Mouse (Mus musculus) liver, embryonic 15.5 days (tissue): ENCODE data around the gene Zfand3. TPM values are rescaled to one million over a fixed set of nuclear protein-coding genes. Genes with fewer than 3 reads are reported as not detected.

ENCODE experiments used
- ATAC-seq: fragments of 200-750 bp; cut with Nextera tagmentation; 2 replicates; pipeline ENCODE4 v1.8.0; 2017; ENCODE audit warnings: moderate number of reproducible peaks, mild to moderate bottlenecking, moderate library complexity; ENCODE audit not compliant: insufficient read depth
- H3K27ac ChIP-seq: fragments of 300-500 bp; sonication (generic); replicated peaks from 2 replicates; pipeline ENCODE4 v1.5.1; 2015; ENCODE audit warnings: mild to moderate bottlenecking, inconsistent platforms
- H3K27me3 ChIP-seq: fragments of 300-500 bp; sonication (generic); 2 replicates; pipeline ENCODE4 v1.6.1; 2015; ENCODE audit warnings: mild to moderate bottlenecking, inconsistent platforms
- H3K36me3 ChIP-seq: fragments of 300-500 bp; sonication (generic); replicated peaks from 2 replicates; pipeline ENCODE4 v1.6.1; 2015; ENCODE audit warnings: moderate library complexity, mild to moderate bottlenecking, inconsistent platforms
- H3K4me1 ChIP-seq: fragments of 300-500 bp; sonication (generic); replicated peaks from 2 replicates; pipeline ENCODE4 v1.6.1; 2015; ENCODE audit warnings: inconsistent platforms
- H3K4me2 ChIP-seq: fragments of 300-500 bp; sonication (generic); 2 replicates; pipeline ENCODE4 v1.6.1; 2015; ENCODE audit warnings: moderate library complexity, mild to moderate bottlenecking, inconsistent platforms
- H3K4me3 ChIP-seq: fragments of 300-500 bp; sonication (generic); replicated peaks from 2 replicates; pipeline ENCODE4 v1.5.1; 2015; ENCODE audit warnings: mild to moderate bottlenecking, inconsistent platforms
- H3K9ac ChIP-seq: fragments of 300-500 bp; sonication (generic); 2 replicates; pipeline ENCODE4 v1.6.1; 2015; ENCODE audit warnings: moderate library complexity, mild to moderate bottlenecking, inconsistent platforms
- H3K9me3 ChIP-seq: fragments of 300-500 bp; sonication (generic); replicated peaks from 2 replicates; pipeline ENCODE4 v1.6.1; 2016; ENCODE audit warnings: inconsistent platforms
- WGBS: fragments of 180-500 bp; shearing (Covaris S2); methylation state at CpG from one replicate; pipeline ENCODE4 v1.1.7; 2015; ENCODE audit warnings: mixed read lengths; ENCODE audit not compliant: insufficient replicate concordance; 5-methylcytosine and 5-hydroxymethylcytosine counted together
- polyA plus RNA-seq: library from polyadenylated mRNA; unstranded; fragments of >200 nt; fragmentation: Nextera tagmentation; extraction: Ambion mirVana; gene quantifications from 2 replicates; pipeline ENCODE4 v1.2.1, GENCODE M21; 2015

Gene Zfand3
- polyA plus RNA-seq, 1 experiment from 2014 or later: 15.4 TPM

GRCm38 (mm10) chr17:30129220-30129619 lies 124.7 kb downstream of the Zfand3 start:
- Histone ChIP-seq H3K27ac (no peak overlapping the region), H3K27me3 (no peaks in the 10 kb centered on the region), H3K36me3 (no peaks in the 10 kb centered on the region), H3K9me3 (no peaks in the 10 kb centered on the region), H3K4me3 (no peak overlapping the region), H3K9ac (no peak overlapping the region), H3K4me2 (no peak overlapping the region), H3K4me1 (peaks cover 4% of the 10 kb centered on the region)
- 76% methylated on average over 7 of the region's 7 CpGs for WGBS
- no peak for ATAC-seq

GRCm38 (mm10) chr17:30130326-30130725 lies 125.8 kb downstream of the Zfand3 start:
- Histone ChIP-seq H3K4me1 (peaks cover 7% of the 10 kb centered on the region), H3K27me3 (no peaks in the 10 kb centered on the region), H3K9me3 (no peaks in the 10 kb centered on the region), H3K27ac (no peak overlapping the region), H3K9ac (no peak overlapping the region), H3K4me3 (no peak overlapping the region), H3K36me3 (peaks cover under 1% of the 10 kb centered on the region; the same call in 1 of the 2 replicates), H3K4me2 (no peak overlapping the region)
- WGBS: 83% methylated on average over 4 of the region's 4 CpGs
- no peak for ATAC-seq

GRCm38 (mm10) chr17:30133641-30134040 lies 129.1 kb downstream of the Zfand3 start:
- 54% methylated on average over 12 of the region's 12 CpGs for WGBS
- Histone ChIP-seq H3K4me2 (no peak overlapping the region), H3K27me3 (no peaks in the 10 kb centered on the region), H3K27ac (no peak overlapping the region), H3K4me3 (no peak overlapping the region), H3K4me1 (peaks cover 7% of the 10 kb centered on the region), H3K9me3 (no peaks in the 10 kb centered on the region), H3K36me3 (peaks cover 5% of the 10 kb centered on the region), H3K9ac (no peak overlapping the region)
- no peak for ATAC-seq

- ATAC-seq: 0 out of 2 replicates have a peak, but pooled peaks have one; percentile 44
- H3K4me2 ChIP-seq: 0 out of 2 replicates have a peak overlapping the region, but pooled peaks have one; percentile 14
- H3K36me3 ChIP-seq: peaks cover 5% of the 10 kb centered on the region
- no peaks in the 10 kb centered on the region for H3K9me3 ChIP-seq
- H3K4me3 ChIP-seq: no peak overlapping the region
- WGBS: 72% methylated on average over 10 of the region's 10 CpGs
- H3K4me1 ChIP-seq: peaks cover 7% of the 10 kb centered on the region
- no peaks in the 10 kb centered on the region for H3K27me3 ChIP-seq
- H3K9ac ChIP-seq: no peak overlapping the region
- H3K27ac ChIP-seq: peak overlapping the region; percentile 64
Observed at GRCm38 (mm10) chr17:30134955-30135735, 130.6 kb downstream of the Zfand3 start.

GRCm38 (mm10) chr17:30135890-30136289 lies 131.4 kb downstream of the Zfand3 start:
- Histone ChIP-seq H3K4me3 (no peak overlapping the region), H3K4me2 (no peak overlapping the region)

GRCm38 (mm10) chr17:30136684-30137083 lies 132.2 kb downstream of the Zfand3 start:
- 73% methylated on average over 5 of the region's 5 CpGs for WGBS
- Histone ChIP-seq H3K9me3 (no peaks in the 10 kb centered on the region), H3K27ac (0 out of 2 replicates have a peak overlapping the region, but pooled peaks have one; percentile 48), H3K9ac (no peak overlapping the region), H3K36me3 (peaks cover 5% of the 10 kb centered on the region), H3K4me1 (peaks cover 7% of the 10 kb centered on the region), H3K4me2 (no peak overlapping the region), H3K27me3 (no peaks in the 10 kb centered on the region), H3K4me3 (no peak overlapping the region)
- ATAC-seq: peak; percentile 40; the same call in 1 of the 2 replicates

More at GRCm38 (mm10) chr17:30135890-30136289, 131.4 kb downstream of the Zfand3 start:
- Histone ChIP-seq H3K4me1 (peaks cover 7% of the 10 kb centered on the region), H3K36me3 (peaks cover 5% of the 10 kb centered on the region), H3K27ac (0 out of 2 replicates have a peak overlapping the region, but pooled peaks have one; percentile 64), H3K9ac (no peak overlapping the region), H3K27me3 (no peaks in the 10 kb centered on the region), H3K9me3 (no peaks in the 10 kb centered on the region)
- no peak for ATAC-seq
- 73% methylated on average over 6 of the region's 6 CpGs for WGBS

- Histone ChIP-seq H3K27ac (no peak overlapping the region), H3K4me1 (peaks cover 7% of the 10 kb centered on the region), H3K27me3 (no peaks in the 10 kb centered on the region), H3K4me2 (no peak overlapping the region), H3K36me3 (peaks cover 5% of the 10 kb centered on the region), H3K9ac (no peak overlapping the region), H3K9me3 (no peaks in the 10 kb centered on the region), H3K4me3 (no peak overlapping the region)
- no peak for ATAC-seq
- 66% methylated on average over 4 of the region's 4 CpGs for WGBS
Observed at GRCm38 (mm10) chr17:30137115-30137514, 132.6 kb downstream of the Zfand3 start.

- WGBS: 59% methylated on average over 6 of the region's 6 CpGs
- Histone ChIP-seq H3K9me3 (no peaks in the 10 kb centered on the region), H3K4me2 (no peak overlapping the region), H3K27me3 (no peaks in the 10 kb centered on the region), H3K36me3 (no peaks in the 10 kb centered on the region), H3K27ac (no peak overlapping the region), H3K9ac (no peak overlapping the region), H3K4me3 (no peak overlapping the region), H3K4me1 (0 out of 2 replicates have a peak, but pooled peaks cover 3% of the 10 kb centered on the region)
- ATAC-seq: peak; percentile 52
Observed at GRCm38 (mm10) chr17:30144114-30144513, 139.6 kb downstream of the Zfand3 start.

GRCm38 (mm10) chr17:30145596-30146149 lies 141.1 kb downstream of the Zfand3 start:
- Histone ChIP-seq H3K4me1 (0 out of 2 replicates have a peak, but pooled peaks cover 3% of the 10 kb centered on the region), H3K36me3 (no peaks in the 10 kb centered on the region), H3K9ac (no peak overlapping the region), H3K9me3 (no peaks in the 10 kb centered on the region), H3K27ac (no peak overlapping the region), H3K27me3 (no peaks in the 10 kb centered on the region), H3K4me3 (no peak overlapping the region), H3K4me2 (no peak overlapping the region)
- 75% methylated on average over 10 of the region's 10 CpGs for WGBS
- no peak for ATAC-seq

GRCm38 (mm10) chr17:30146555-30146954 lies 142.0 kb downstream of the Zfand3 start:
- Histone ChIP-seq H3K4me1 (0 out of 2 replicates have a peak, but pooled peaks cover 3% of the 10 kb centered on the region), H3K9ac (no peak overlapping the region), H3K4me2 (no peak overlapping the region), H3K27ac (no peak overlapping the region), H3K4me3 (no peak overlapping the region), H3K9me3 (no peaks in the 10 kb centered on the region), H3K27me3 (no peaks in the 10 kb centered on the region), H3K36me3 (no peaks in the 10 kb centered on the region)
- WGBS: 69% methylated on average over 7 of the region's 7 CpGs
- no peak for ATAC-seq

GRCm38 (mm10) chr17:30147897-30148296 lies 143.4 kb downstream of the Zfand3 start:
- no peak overlapping the region for H3K4me3 ChIP-seq
- WGBS: 69% methylated on average over 1 of the region's 1 CpGs
- H3K27ac ChIP-seq: no peak overlapping the region
- H3K9me3 ChIP-seq: no peaks in the 10 kb centered on the region
- no peak for ATAC-seq
- H3K4me1 ChIP-seq: 0 out of 2 replicates have a peak, but pooled peaks cover 2% of the 10 kb centered on the region
- no peak overlapping the region for H3K4me2 ChIP-seq
- H3K36me3 ChIP-seq: no peaks in the 10 kb centered on the region; the same call in 1 of the 2 replicates
- H3K9ac ChIP-seq: no peak overlapping the region
- H3K27me3 ChIP-seq: no peaks in the 10 kb centered on the region
